Mouse (Mus musculus) neural tube, embryonic 12.5 days (tissue): Measurements from ENCODE around the gene Zmat1. TPM values are rescaled to one million over a fixed set of nuclear protein-coding genes. Genes with fewer than 3 reads are reported as not detected.
"Not testable (repeated sequence)": the region's sequence is repeated elsewhere in the genome, so short reads cannot be mapped to it uniquely, and the experiment has no call there.

ENCODE experiments used
- ATAC-seq: fragments of 200-750 bp; cut with Nextera tagmentation; 2 replicates; pipeline ENCODE4 v1.8.0; 2017; ENCODE audit warnings: low read depth, mild to moderate bottlenecking, moderate TSS enrichment, moderate library complexity; ENCODE audit not compliant: low FRiP score
- H3K27ac ChIP-seq: fragments of 300-500 bp; sonication (generic); 2 replicates; pipeline ENCODE4 v1.5.1; 2016
- H3K27me3 ChIP-seq: fragments of 300-500 bp; sonication (generic); replicated peaks from 2 replicates; pipeline ENCODE4 v1.6.1; 2016; ENCODE audit warnings: mild to moderate bottlenecking
- H3K36me3 ChIP-seq: fragments of 300-500 bp; sonication (generic); 2 replicates; pipeline ENCODE4 v1.6.1; 2016; ENCODE audit warnings: mild to moderate bottlenecking
- H3K4me1 ChIP-seq: fragments of 300-500 bp; sonication (generic); 2 replicates; pipeline ENCODE4 v1.6.1; 2016
- H3K4me2 ChIP-seq: fragments of 300-500 bp; sonication (generic); replicated peaks from 2 replicates; pipeline ENCODE4 v1.6.1; 2016; ENCODE audit warnings: mild to moderate bottlenecking
- H3K4me3 ChIP-seq: fragments of 300-500 bp; sonication (generic); 2 replicates; pipeline ENCODE4 v1.5.1; 2016
- H3K9ac ChIP-seq: fragments of 300-500 bp; sonication (generic); 2 replicates; pipeline ENCODE4 v1.6.1; 2016; ENCODE audit warnings: mild to moderate bottlenecking
- H3K9me3 ChIP-seq: fragments of 300-500 bp; sonication (generic); 2 replicates; pipeline ENCODE4 v1.6.1; 2016; ENCODE audit warnings: mild to moderate bottlenecking
- WGBS: fragments of 180-500 bp; shearing (Covaris S2); methylation state at CpG from one replicate; pipeline ENCODE4 v1.1.7; 2016; 5-methylcytosine and 5-hydroxymethylcytosine counted together
- polyA plus RNA-seq: library from polyadenylated mRNA; unstranded; fragments of >200 nt; fragmentation: Nextera tagmentation; extraction: Ambion mirVana; gene quantifications from 2 replicates; pipeline ENCODE4 v1.2.1, GENCODE M21; 2016

The Zmat1 gene
- polyA plus RNA-seq = 5.6 and 5.7 TPM in 2 replicates

- peak within 1 kb of the TSS; percentile 74 for H3K9ac ChIP-seq
- H3K4me1 ChIP-seq = no peaks in the 10 kb centered on the region
- no peaks in the 10 kb centered on the region for H3K36me3 ChIP-seq
- no peaks in the 10 kb centered on the region for H3K27me3 ChIP-seq
- ATAC-seq = peak; percentile 99
- H3K9me3 ChIP-seq = no peaks in the 10 kb centered on the region
- H3K4me2 ChIP-seq = peak within 1 kb of the TSS; percentile 51
- H3K27ac ChIP-seq = peak within 1 kb of the TSS; percentile 79
- peak within 1 kb of the TSS; percentile 52 for H3K4me3 ChIP-seq
- 16% methylated on average over 57 of the region's 65 CpGs for WGBS
These were observed at the start of gene Zmat1 for GRCm38 (mm10) chrX:135008720-135009470. Gene Zmat1, minus strand, starts transcription at chrX:135009209.

- 72% methylated on average over 1 of the region's 1 CpGs for WGBS
- H3K9me3 ChIP-seq, H3K27me3 ChIP-seq, H3K4me1 ChIP-seq, ATAC-seq, H3K36me3 ChIP-seq, H3K27ac ChIP-seq, H3K4me3 ChIP-seq, H3K9ac ChIP-seq, H3K4me2 ChIP-seq: not testable (repeated sequence)
These were observed 44.9 kb upstream of the Zmat1 start for GRCm38 (mm10) chrX:135053939-135054338.

DNA sequence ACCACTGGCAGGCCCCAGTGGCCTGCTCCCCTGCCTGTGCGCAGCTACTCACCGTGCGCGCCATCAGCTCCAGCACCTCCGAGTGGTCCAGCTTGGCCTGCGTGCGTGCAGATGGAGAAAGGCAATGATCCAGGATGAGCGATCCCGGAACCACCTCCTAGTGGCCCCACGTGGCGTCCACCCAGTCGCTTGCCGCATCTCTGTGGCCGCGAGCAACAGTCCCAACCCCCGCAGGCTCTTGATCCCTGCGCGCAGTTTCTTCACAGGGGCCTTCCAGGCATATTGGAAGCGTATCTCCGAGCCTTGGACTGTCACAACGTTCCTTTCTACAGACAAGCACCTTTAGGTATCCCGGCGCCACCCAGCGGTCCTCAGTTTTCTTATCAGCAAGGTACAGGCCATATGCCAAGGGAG, 27.0 kb upstream of the Zmat1 start:
- Histone ChIP-seq H3K9me3 (no peaks in the 10 kb centered on the region), H3K9ac (peak overlapping the region; percentile 29; the same call in 1 of the 2 replicates), H3K4me3 (peak overlapping the region; percentile 26), H3K4me1 (no peaks in the 10 kb centered on the region), H3K36me3 (no peaks in the 10 kb centered on the region), H3K4me2 (peak overlapping the region; percentile 55), H3K27me3 (no peaks in the 10 kb centered on the region; the same call in 1 of the 2 replicates), H3K27ac (no peak overlapping the region)
- WGBS = 25% methylated on average over 24 of the region's 24 CpGs
- no peak for ATAC-seq

- no peaks in the 10 kb centered on the region for H3K27me3 ChIP-seq
- no peaks in the 10 kb centered on the region for H3K36me3 ChIP-seq
- H3K27ac ChIP-seq = no peak overlapping the region
- no peaks in the 10 kb centered on the region for H3K9me3 ChIP-seq
- H3K4me1 ChIP-seq = no peaks in the 10 kb centered on the region
- WGBS = 79% methylated on average over 9 of the region's 9 CpGs
- H3K4me2 ChIP-seq = no peak overlapping the region
- no peak overlapping the region for H3K4me3 ChIP-seq
- H3K9ac ChIP-seq = no peak overlapping the region
- ATAC-seq = no peak
These were observed 16.1 kb upstream of the Zmat1 start for GRCm38 (mm10) chrX:135025135-135025534.

- Histone ChIP-seq H3K4me1 (no peaks in the 10 kb centered on the region), H3K27ac (no peak overlapping the region), H3K9ac (no peak overlapping the region), H3K4me3 (no peak overlapping the region), H3K36me3 (no peaks in the 10 kb centered on the region), H3K27me3 (no peaks in the 10 kb centered on the region), H3K4me2 (no peak overlapping the region), H3K9me3 (no peaks in the 10 kb centered on the region)
- 48% methylated on average over 3 of the region's 3 CpGs for WGBS
- no peak for ATAC-seq
These were observed 2.4 kb upstream of the Zmat1 start for GRCm38 (mm10) chrX:135011381-135011780.

- Histone ChIP-seq H3K9ac (no peak overlapping the region), H3K4me2 (peak overlapping the region; percentile 47), H3K4me1 (no peaks in the 10 kb centered on the region), H3K4me3 (peak overlapping the region; percentile 52; the same call in 1 of the 2 replicates), H3K27me3 (no peaks in the 10 kb centered on the region), H3K36me3 (no peaks in the 10 kb centered on the region), H3K27ac (no peak overlapping the region), H3K9me3 (no peaks in the 10 kb centered on the region)
- 36% methylated on average over 6 of the region's 6 CpGs for WGBS
- ATAC-seq = 0 out of 2 replicates have a peak, but pooled peaks have one; percentile 12
These were observed 434 bp upstream of the Zmat1 start for GRCm38 (mm10) chrX:135009471-135009815.

DNA sequence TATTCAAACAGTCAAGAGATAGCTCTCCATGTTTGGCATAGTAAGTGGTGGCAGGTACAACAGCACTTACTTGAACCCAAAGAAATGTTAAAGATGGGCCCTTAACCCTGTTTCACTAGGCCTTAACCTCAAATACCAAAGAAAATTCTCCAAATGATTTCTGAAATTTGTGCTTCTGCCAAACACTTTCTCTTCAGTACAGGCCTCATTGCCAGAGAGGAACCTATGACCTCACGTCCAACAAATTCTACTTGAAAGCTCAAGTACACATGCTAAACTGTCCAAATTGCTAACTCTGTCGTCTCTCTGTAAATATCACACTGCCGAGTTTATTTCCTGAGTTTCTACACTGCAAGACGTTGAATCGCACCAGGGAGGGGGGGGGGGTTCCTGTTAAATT, 988 bp downstream of the Zmat1 start:
- H3K4me2 ChIP-seq = peak overlapping the region; percentile 51
- H3K9me3 ChIP-seq = no peaks in the 10 kb centered on the region
- H3K4me1 ChIP-seq = no peaks in the 10 kb centered on the region
- peak overlapping the region; percentile 52 for H3K4me3 ChIP-seq
- no peak overlapping the region for H3K27ac ChIP-seq
- WGBS = 26% methylated on average over 5 of the region's 5 CpGs
- no peaks in the 10 kb centered on the region for H3K36me3 ChIP-seq
- no peak overlapping the region for H3K9ac ChIP-seq
- ATAC-seq = no peak
- no peaks in the 10 kb centered on the region for H3K27me3 ChIP-seq

GRCm38 (mm10) chrX:134964546-134964945, 44.5 kb downstream of the Zmat1 start, which contains the start of gene Nxf2:
Gene Nxf2, minus strand, starts transcription at chrX:134964754.
- ATAC-seq = no peak
- Histone ChIP-seq H3K4me2 (peak within 1 kb of the TSS; percentile 55), H3K36me3 (no peaks in the 10 kb centered on the region), H3K9ac (no peak within 1 kb of the TSS), H3K9me3 (no peaks in the 10 kb centered on the region; the same call in 1 of the 2 replicates), H3K4me1 (no peaks in the 10 kb centered on the region), H3K4me3 (peak within 1 kb of the TSS; percentile 29), H3K27me3 (0 out of 2 replicates have a peak, but pooled peaks cover 2% of the 10 kb centered on the region), H3K27ac (no peak within 1 kb of the TSS)
- WGBS = 90% methylated on average over 19 of the region's 19 CpGs

- H3K9ac ChIP-seq = no peak overlapping the region
- ATAC-seq = peak; percentile 94
- H3K4me2 ChIP-seq = peak overlapping the region; percentile 55
- 62% methylated on average over 32 of the region's 53 CpGs for WGBS
- no peaks in the 10 kb centered on the region; the same call in 1 of the 2 replicates for H3K9me3 ChIP-seq
- 0 out of 2 replicates have a peak, but pooled peaks cover 2% of the 10 kb centered on the region for H3K27me3 ChIP-seq
- no peaks in the 10 kb centered on the region for H3K36me3 ChIP-seq
- peak overlapping the region; percentile 29 for H3K4me3 ChIP-seq
- no peaks in the 10 kb centered on the region for H3K4me1 ChIP-seq
- H3K27ac ChIP-seq = no peak overlapping the region
These were observed 45.5 kb downstream of the Zmat1 start for GRCm38 (mm10) chrX:134963305-134964094.

GRCm38 (mm10) chrX:134930361-134930760, 78.6 kb downstream of the Zmat1 start:
- Histone ChIP-seq H3K4me3 (no peak overlapping the region), H3K27ac (no peak overlapping the region), H3K4me2 (no peak overlapping the region), H3K36me3 (no peaks in the 10 kb centered on the region), H3K27me3 (no peaks in the 10 kb centered on the region), H3K4me1 (no peaks in the 10 kb centered on the region), H3K9me3 (no peaks in the 10 kb centered on the region), H3K9ac (no peak overlapping the region)
- no peak for ATAC-seq
- 42% methylated on average over 5 of the region's 5 CpGs for WGBS

GRCm38 (mm10) chrX:134929927-134930326, 79.1 kb downstream of the Zmat1 start:
- Histone ChIP-seq H3K4me3 (no peak overlapping the region), H3K27ac (no peak overlapping the region), H3K4me2 (no peak overlapping the region), H3K4me1 (no peaks in the 10 kb centered on the region), H3K9me3 (no peaks in the 10 kb centered on the region), H3K27me3 (no peaks in the 10 kb centered on the region), H3K9ac (no peak overlapping the region), H3K36me3 (no peaks in the 10 kb centered on the region)
- 80% methylated on average over 5 of the region's 5 CpGs for WGBS
- no peak for ATAC-seq

- H3K9me3 ChIP-seq = no peaks in the 10 kb centered on the region
- no peak overlapping the region for H3K9ac ChIP-seq
- H3K4me3 ChIP-seq = no peak overlapping the region
- H3K36me3 ChIP-seq = no peaks in the 10 kb centered on the region
- H3K4me1 ChIP-seq = no peaks in the 10 kb centered on the region
- H3K4me2 ChIP-seq = no peak overlapping the region
- H3K27me3 ChIP-seq = no peaks in the 10 kb centered on the region
- no peak for ATAC-seq
- no peak overlapping the region for H3K27ac ChIP-seq
These were observed 84.0 kb downstream of the Zmat1 start for GRCm38 (mm10) chrX:134925058-134925457.
